8 mouse cellular contexts compared by ENCODE assay signal in genomic region chr7:18839865-18840264, GRCm38 (mm10). TPM values are rescaled to one million over a fixed set of nuclear protein-coding genes. Genes with fewer than 3 reads are reported as not detected.
DNase-seq lines count a peak whose midpoint lies in the region; ATAC-seq and TF ChIP-seq lines count a peak whose summit lies in the region.

Gene Mill2 (plus strand): TSS chr7:18839966.

- H3K4me2 ChIP-seq in forebrain, embryonic 11.5 days (ENCODE audit: low read depth, low read length, severe bottlenecking), result peak within 1 kb of the TSS; percentile 59
- peak within 1 kb of the TSS; percentile 75 for H3K4me2 ChIP-seq in hindbrain, embryonic 15.5 days
- H3K4me2 ChIP-seq in lung, embryonic 14.5 days, result peak within 1 kb of the TSS; percentile 69
- peak within 1 kb of the TSS; percentile 56 for H3K4me2 ChIP-seq in stomach, embryonic 15.5 days

- no peak for TF ChIP-seq POLR2A in spleen, adult 2 months (IDR thresholded peaks at IDR 0.05; ENCODE audit: low read depth, low read length)

- ATAC-seq in forebrain, embryonic 11.5 days (replicated peaks; ENCODE audit: low FRiP score), result no peak
- ATAC-seq in hindbrain, embryonic 15.5 days (ENCODE audit: low FRiP score, low read depth), result peak; percentile 50; the same call in 1 of the 2 replicates
- ATAC-seq in lung, embryonic 14.5 days (ENCODE audit: insufficient read depth), result peak; percentile 47
- ATAC-seq in stomach, embryonic 15.5 days (ENCODE audit: insufficient read depth, low FRiP score, low read depth), result peak; percentile 41; the same call in 1 of the 2 replicates
- no peak for ATAC-seq in activated CD4-positive, CD25-positive, alpha-beta regulatory T cell, adult 4 months

- H3K9ac ChIP-seq in forebrain, embryonic 11.5 days (ENCODE audit: low read length), result peak within 1 kb of the TSS; percentile 50
- H3K9ac ChIP-seq in hindbrain, embryonic 15.5 days, result peak within 1 kb of the TSS; percentile 45
- peak within 1 kb of the TSS; percentile 61 for H3K9ac ChIP-seq in lung, embryonic 14.5 days
- peak within 1 kb of the TSS; percentile 35; the same call in 1 of the 2 replicates for H3K9ac ChIP-seq in stomach, embryonic 15.5 days

- DNase-seq in spleen, adult 2 months (ENCODE audit: low read depth in 1 of 2, low spot score in 2 of 2), result no peak
- no peak for DNase-seq in spleen, adult 12 weeks (ENCODE audit: low spot score)
- DNase-seq in forebrain, embryonic 11.5 days (ENCODE audit: low spot score), result no peak
- peak; percentile 73 for DNase-seq in lung, embryonic 14.5 days
- DNase-seq in thymus, postnatal 25 days, result no peak

- no peaks in the 10 kb centered on the region for H3K36me3 ChIP-seq in spleen, adult 2 months (ENCODE audit: control insufficient read depth, insufficient read depth, low read length)
- no peaks in the 10 kb centered on the region for H3K36me3 ChIP-seq in forebrain, embryonic 11.5 days (ENCODE audit: control insufficient read depth, insufficient read depth, low read length)
- H3K36me3 ChIP-seq in hindbrain, embryonic 15.5 days, result no peaks in the 10 kb centered on the region
- no peaks in the 10 kb centered on the region for H3K36me3 ChIP-seq in lung, embryonic 14.5 days (ENCODE audit: insufficient read depth)
- no peaks in the 10 kb centered on the region for H3K36me3 ChIP-seq in stomach, embryonic 15.5 days

- no peaks in the 10 kb centered on the region for H3K4me1 ChIP-seq in spleen, adult 2 months (ENCODE audit: control insufficient read depth, insufficient read depth, insufficient read length)
- no peaks in the 10 kb centered on the region for H3K4me1 ChIP-seq in forebrain, embryonic 11.5 days (replicated peaks; ENCODE audit: control insufficient read depth, insufficient read depth, low read length)
- H3K4me1 ChIP-seq in hindbrain, embryonic 15.5 days (replicated peaks), result peaks cover 4% of the 10 kb centered on the region; the same call in 1 of the 2 replicates
- 0 out of 2 replicates have a peak, but pooled peaks cover 2% of the 10 kb centered on the region for H3K4me1 ChIP-seq in lung, embryonic 14.5 days (ENCODE audit: insufficient read depth)
- H3K4me1 ChIP-seq in stomach, embryonic 15.5 days, result peaks cover 9% of the 10 kb centered on the region; the same call in 1 of the 2 replicates

- peak within 1 kb of the TSS; percentile 70 for H3K27ac ChIP-seq in spleen, adult 2 months (ENCODE audit: insufficient read depth, low read length)
- peak within 1 kb of the TSS; percentile 41; the same call in 1 of the 2 replicates for H3K27ac ChIP-seq in forebrain, embryonic 11.5 days (ENCODE audit: low read depth, low read length)
- H3K27ac ChIP-seq in hindbrain, embryonic 15.5 days (replicated peaks), result peak within 1 kb of the TSS; percentile 74
- peak within 1 kb of the TSS; percentile 96 for H3K27ac ChIP-seq in lung, embryonic 14.5 days (ENCODE audit: low read depth)
- peak within 1 kb of the TSS; percentile 95 for H3K27ac ChIP-seq in stomach, embryonic 15.5 days

- H3K4me3 ChIP-seq in spleen, adult 2 months (ENCODE audit: extremely low read depth, insufficient read depth, insufficient read length), result peak within 1 kb of the TSS; percentile 31; the same call in 1 of the 2 replicates
- H3K4me3 ChIP-seq in forebrain, embryonic 11.5 days (ENCODE audit: low read depth, low read length), result peak within 1 kb of the TSS; percentile 27
- H3K4me3 ChIP-seq in hindbrain, embryonic 15.5 days, result peak within 1 kb of the TSS; percentile 41
- H3K4me3 ChIP-seq in lung, embryonic 14.5 days (ENCODE audit: low read depth, low read length), result peak within 1 kb of the TSS; percentile 41
- H3K4me3 ChIP-seq in stomach, embryonic 15.5 days (replicated peaks), result peak within 1 kb of the TSS; percentile 44

- no peaks in the 10 kb centered on the region for H3K27me3 ChIP-seq in spleen, adult 2 months (ENCODE audit: control insufficient read depth, insufficient read depth, low read length)
- no peaks in the 10 kb centered on the region for H3K27me3 ChIP-seq in forebrain, embryonic 11.5 days (ENCODE audit: control insufficient read depth, insufficient read depth, low read length)
- no peaks in the 10 kb centered on the region for H3K27me3 ChIP-seq in hindbrain, embryonic 15.5 days
- H3K27me3 ChIP-seq in lung, embryonic 14.5 days (ENCODE audit: insufficient read depth, low read length), result no peaks in the 10 kb centered on the region
- no peaks in the 10 kb centered on the region for H3K27me3 ChIP-seq in stomach, embryonic 15.5 days (replicated peaks)

- WGBS in spleen, adult 2 months, result 15% methylated on average over 3 of the region's 3 CpGs
- WGBS in forebrain, embryonic 11.5 days, result 26% methylated on average over 3 of the region's 3 CpGs
- 18% methylated on average over 3 of the region's 3 CpGs for WGBS in hindbrain, embryonic 15.5 days
- 7% methylated on average over 3 of the region's 3 CpGs for WGBS in lung, embryonic 14.5 days
- 8% methylated on average over 3 of the region's 3 CpGs for WGBS in stomach, embryonic 15.5 days

- TF ChIP-seq CTCF in spleen, adult 2 months (IDR thresholded peaks at IDR 0.05; ENCODE audit: extremely low read depth, insufficient read depth, insufficient read length, insufficient replicate concordance), result no peak
- no peak for TF ChIP-seq CTCF in lung, embryonic 14.5 days (IDR thresholded peaks at IDR 0.05; ENCODE audit: low read depth)

- H3K9me3 ChIP-seq in forebrain, embryonic 11.5 days (ENCODE audit: control insufficient read depth, low read length), result no peaks in the 10 kb centered on the region
- H3K9me3 ChIP-seq in hindbrain, embryonic 15.5 days, result no peaks in the 10 kb centered on the region
- H3K9me3 ChIP-seq in lung, embryonic 14.5 days (ENCODE audit: low read depth, low read length), result no peaks in the 10 kb centered on the region
- H3K9me3 ChIP-seq in stomach, embryonic 15.5 days, result no peaks in the 10 kb centered on the region

RNA-seq across cellular contexts. Expression of gene Mill2, which starts in this region (rescaled TPM):
- polyA plus RNA-seq in spleen, adult 2 months (2012; rRNA removed), result 2.4 and 2.9 TPM in 2 replicates
- polyA plus RNA-seq in forebrain, embryonic 11.5 days (2014; fragmentation: Nextera tagmentation; extraction: Ambion mirVana), result 0.09 TPM in 1 of 2 replicates, not detected in the other
- 0.44 and 1.3 TPM in 2 replicates for polyA plus RNA-seq in hindbrain, embryonic 15.5 days (2015; fragmentation: Nextera tagmentation; extraction: Ambion mirVana)
- polyA plus RNA-seq in lung, embryonic 14.5 days (2014; fragmentation: Nextera tagmentation; extraction: Ambion mirVana), result 0.81 and 0.92 TPM in 2 replicates
- polyA plus RNA-seq in stomach, embryonic 15.5 days (2015; fragmentation: Nextera tagmentation; extraction: Ambion mirVana), result 1.2 and 1.5 TPM in 2 replicates
- not detected for polyA plus RNA-seq in activated CD4-positive, CD25-positive, alpha-beta regulatory T cell, adult 4 months (2017; shearing (Covaris generic))

Comparison
In these comparisons a context has a peak if more than half of its experiments do, and no peak if none do; other contexts are left out.
1. Peak in DNase-seq, ATAC-seq, H3K4me3 ChIP-seq, H3K27ac ChIP-seq, H3K9ac ChIP-seq and H3K4me2 ChIP-seq in lung, embryonic 14.5 days; RNA of the gene not detected or under 1 TPM.
2. H3K27ac ChIP-seq: peak in every context shown above with its lines; median percentile 96 in lung, embryonic 14.5 days; 95 in stomach, embryonic 15.5 days; 74 in hindbrain, embryonic 15.5 days; 70 in spleen, adult 2 months; 41 in forebrain, embryonic 11.5 days.
3. ATAC-seq: peak in hindbrain, embryonic 15.5 days (single experiment) and stomach, embryonic 15.5 days (single experiment); none in forebrain, embryonic 11.5 days (single experiment) and activated CD4-positive, CD25-positive, alpha-beta regulatory T cell, adult 4 months (single experiment).
4. Peak in every context shown above with its lines, with median percentiles within 50 percentile points of each other: H3K4me3 ChIP-seq, H3K4me2 ChIP-seq and H3K9ac ChIP-seq.